Mouse (Mus musculus) embryonic facial prominence, embryonic 11.5 days (tissue): ENCODE measurements around the gene Zfp940. TPM values are rescaled to one million over a fixed set of nuclear protein-coding genes. Genes with fewer than 3 reads are reported as not detected.

Experiments used
- ATAC-seq: fragments of 200-750 bp; cut with Nextera tagmentation; replicated peaks from 2 replicates; pipeline ENCODE4 v1.8.0; 2017; ENCODE audit warnings: low read depth; ENCODE audit not compliant: insufficient number of reproducible peaks, low FRiP score, low TSS enrichment
- DNase-seq: peaks from one replicate; pipeline ENCODE4 v3.0.0-alpha.2; 2015; ENCODE audit warnings: low spot score
- H3K27ac ChIP-seq: fragments of 300-500 bp; sonication (generic); replicated peaks from 2 replicates; pipeline ENCODE4 v1.5.1; 2014; ENCODE audit warnings: mild to moderate bottlenecking, low read depth, low read length, control low read depth
- H3K27me3 ChIP-seq: fragments of 300-500 bp; sonication (generic); 2 replicates; pipeline ENCODE4 v1.6.1; 2014; ENCODE audit warnings: mild to moderate bottlenecking, low read length, moderate library complexity, mixed read lengths; ENCODE audit not compliant: control insufficient read depth, insufficient read depth
- H3K36me3 ChIP-seq: fragments of 300-500 bp; sonication (generic); replicated peaks from 2 replicates; pipeline ENCODE4 v1.6.1; 2014; ENCODE audit warnings: low read depth, mild to moderate bottlenecking, low read length, moderate library complexity, mixed read lengths; ENCODE audit not compliant: control insufficient read depth, insufficient read depth
- H3K4me1 ChIP-seq: fragments of 300-500 bp; sonication (generic); 2 replicates; pipeline ENCODE4 v1.6.1; 2014; ENCODE audit warnings: low read length, mixed read lengths; ENCODE audit not compliant: control insufficient read depth, insufficient read depth
- H3K4me2 ChIP-seq: fragments of 300-500 bp; sonication (generic); 2 replicates; pipeline ENCODE4 v1.6.1; 2014; ENCODE audit warnings: low read depth, mild to moderate bottlenecking, control low read depth, low read length, moderate library complexity
- H3K4me3 ChIP-seq: fragments of 300-500 bp; sonication (generic); 2 replicates; pipeline ENCODE4 v1.5.1; 2014; ENCODE audit warnings: low read depth, low read length, control low read depth
- H3K9ac ChIP-seq: fragments of 300-500 bp; sonication (generic); replicated peaks from 2 replicates; pipeline ENCODE4 v1.6.1; 2014; ENCODE audit warnings: mild to moderate bottlenecking, control low read depth, low read length
- H3K9me3 ChIP-seq: fragments of 300-500 bp; sonication (generic); replicated peaks from 2 replicates; pipeline ENCODE4 v1.6.1; 2016; ENCODE audit warnings: mild to moderate bottlenecking, low read length, inconsistent platforms, mixed read lengths; ENCODE audit not compliant: control insufficient read depth
- WGBS: fragments of 180-500 bp; shearing (Covaris S2); extraction: QIAGEN DNeasy Blood & Tissue Kit; methylation state at CpG from one replicate; pipeline ENCODE4 v1.1.7; 2014; 5-methylcytosine and 5-hydroxymethylcytosine counted together
- polyA plus RNA-seq: library from polyadenylated mRNA; unstranded; fragments of >200 nt; fragmentation: Nextera tagmentation; extraction: Ambion mirVana; gene quantifications from 2 replicates; pipeline ENCODE4 v1.2.1, GENCODE M21; 2014

Gene Zfp940
- polyA plus RNA-seq, 1 experiment from 2014 or later, result 9.4 TPM

GRCm38 (mm10) chr7:29785888-29786287, 67.6 kb downstream of the Zfp940 start:
- Histone ChIP-seq H3K27ac (no peak overlapping the region), H3K4me3 (no peak overlapping the region), H3K4me1 (no peaks in the 10 kb centered on the region), H3K36me3 (no peaks in the 10 kb centered on the region; the same call in 1 of the 2 replicates), H3K4me2 (peak overlapping the region; percentile 36; the same call in 1 of the 2 replicates), H3K9me3 (no peaks in the 10 kb centered on the region), H3K27me3 (no peaks in the 10 kb centered on the region), H3K9ac (no peak overlapping the region)
- no peak for DNase-seq
- ATAC-seq, result no peak
- 82% methylated on average over 5 of the region's 5 CpGs for WGBS

GRCm38 (mm10) chr7:29785023-29785422, 68.4 kb downstream of the Zfp940 start:
- Histone ChIP-seq H3K36me3 (no peaks in the 10 kb centered on the region; the same call in 1 of the 2 replicates), H3K4me2 (peak overlapping the region; percentile 36), H3K27me3 (no peaks in the 10 kb centered on the region), H3K4me1 (no peaks in the 10 kb centered on the region), H3K9me3 (no peaks in the 10 kb centered on the region), H3K27ac (no peak overlapping the region), H3K4me3 (peak overlapping the region; percentile 62), H3K9ac (no peak overlapping the region)
- DNase-seq (no peak), ATAC-seq (no peak)
- 66% methylated on average over 8 of the region's 8 CpGs for WGBS

DNA sequence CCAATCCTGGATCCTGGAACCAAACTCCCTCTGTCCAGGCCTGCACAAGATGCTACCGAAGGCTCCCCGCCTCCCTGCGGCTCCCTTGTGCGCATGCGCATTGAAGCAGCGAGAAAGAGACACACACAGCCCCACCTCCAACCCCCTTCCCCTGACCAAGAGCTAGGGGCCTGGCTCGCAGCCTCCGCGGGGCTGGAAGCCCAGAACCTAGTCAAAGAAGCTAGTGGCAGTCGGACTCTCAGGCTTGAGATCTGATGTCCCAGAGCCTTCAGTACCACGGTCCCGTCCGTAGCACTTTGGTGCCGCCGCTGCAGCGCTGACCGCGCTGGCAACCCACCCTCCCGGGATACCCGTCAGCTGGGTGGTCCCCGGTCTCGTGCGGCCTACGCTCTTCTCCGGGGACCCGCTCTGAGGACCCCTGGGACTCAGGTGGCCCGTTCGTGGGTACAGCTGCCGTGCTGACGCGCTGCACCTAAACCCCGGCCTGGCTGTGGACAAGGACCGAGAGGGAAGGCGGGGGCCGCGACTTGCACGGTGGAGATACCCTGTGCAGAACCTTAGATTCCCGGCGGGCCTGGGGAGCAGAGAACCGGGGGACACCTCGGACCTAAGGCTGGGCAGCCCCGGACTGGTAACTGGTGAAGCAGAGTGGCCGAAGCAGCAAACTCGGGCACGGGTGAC, 69.5 kb downstream of the Zfp940 start, which contains the start of gene Zfp30:
Gene Zfp30 (plus strand): TSS at position 128 of the 681 bp plus-strand sequence.
- WGBS, result 1% methylated on average over 45 of the region's 45 CpGs
- H3K27ac ChIP-seq, result peak within 1 kb of the TSS; percentile 22; the same call in 1 of the 2 replicates
- H3K4me1 ChIP-seq, result no peaks in the 10 kb centered on the region
- peak within 1 kb of the TSS; percentile 62 for H3K4me3 ChIP-seq
- no peaks in the 10 kb centered on the region; the same call in 1 of the 2 replicates for H3K36me3 ChIP-seq
- peak within 1 kb of the TSS; percentile 72 for H3K9ac ChIP-seq
- peak within 1 kb of the TSS; percentile 66 for H3K4me2 ChIP-seq
- H3K9me3 ChIP-seq, result no peaks in the 10 kb centered on the region
- peak; percentile 96 for ATAC-seq
- no peaks in the 10 kb centered on the region for H3K27me3 ChIP-seq
- peak; percentile 96 for DNase-seq

Other genes with a start within 250 kb of the Zfp940 start
- gene Catsperg2, start 126.6 kb downstream of the Zfp940 start, polyA plus RNA-seq, result not detected in 2 replicates
- 15.3 and 15.9 TPM in 2 replicates for gene Zfp84, start 85.1 kb downstream of the Zfp940 start, polyA plus RNA-seq
- 8.4 and 9.0 TPM in 2 replicates for gene Zfp30, start 69.7 kb downstream of the Zfp940 start, polyA plus RNA-seq
- 20.0 and 23.0 TPM in 2 replicates for gene Zfp790, start 37.6 kb downstream of the Zfp940 start, polyA plus RNA-seq
- 8.9 and 9.1 TPM in 2 replicates for gene Zfp420, start 6.3 kb upstream of the Zfp940 start, polyA plus RNA-seq
- 14.8 and 15.5 TPM in 2 replicates for gene Zfp27, start 52.9 kb upstream of the Zfp940 start, polyA plus RNA-seq
- 10.3 and 12.6 TPM in 2 replicates for gene Zfp383, start 54.6 kb upstream of the Zfp940 start, polyA plus RNA-seq
- 10.0 and 13.7 TPM in 2 replicates for gene Zfp74, start 100.4 kb upstream of the Zfp940 start, polyA plus RNA-seq
- gene Zfp568, start 130.3 kb upstream of the Zfp940 start, polyA plus RNA-seq, result 19.5 and 20.0 TPM in 2 replicates
- 4.6 and 5.8 TPM in 2 replicates for gene Zfp14, start 197.7 kb upstream of the Zfp940 start, polyA plus RNA-seq
- 3.4 and 4.2 TPM in 2 replicates for gene Zfp82, start 219.2 kb upstream of the Zfp940 start, polyA plus RNA-seq
- gene Gm26920, start 236.7 kb upstream of the Zfp940 start, polyA plus RNA-seq, result 3.6 and 4.8 TPM in 2 replicates
- gene Zfp566, start 236.9 kb upstream of the Zfp940 start, polyA plus RNA-seq, result 17.5 and 18.4 TPM in 2 replicates
- 152 and 161 TPM in 2 replicates for gene Zfp260, start 241.1 kb upstream of the Zfp940 start, polyA plus RNA-seq